Mouse (Mus musculus) kidney, embryonic 16.5 days (tissue): Measurements from ENCODE around the gene Id2. TPM values are rescaled to one million over a fixed set of nuclear protein-coding genes. Genes with fewer than 3 reads are reported as not detected.

Experiments
- ATAC-seq: fragments of 200-750 bp; cut with Nextera tagmentation; 2 replicates; pipeline ENCODE4 v1.8.0; 2017; ENCODE audit warnings: moderate TSS enrichment; ENCODE audit not compliant: low FRiP score, low TSS enrichment
- H3K27ac ChIP-seq: fragments of 300-500 bp; sonication (generic); 2 replicates; pipeline ENCODE4 v1.5.1; 2014; ENCODE audit warnings: low read length
- H3K27me3 ChIP-seq: fragments of 300-500 bp; sonication (generic); 2 replicates; pipeline ENCODE4 v1.6.1; 2014; ENCODE audit warnings: low read length, control low read depth, mixed read lengths; ENCODE audit not compliant: insufficient read depth
- H3K36me3 ChIP-seq: fragments of 300-500 bp; sonication (generic); 2 replicates; pipeline ENCODE4 v1.6.1; 2014; ENCODE audit warnings: low read length, control low read depth, mixed read lengths; ENCODE audit not compliant: insufficient read depth
- H3K4me1 ChIP-seq: fragments of 300-500 bp; sonication (generic); 2 replicates; pipeline ENCODE4 v1.6.1; 2014; ENCODE audit warnings: low read length, control low read depth, mixed read lengths; ENCODE audit not compliant: insufficient read depth
- H3K4me2 ChIP-seq: fragments of 300-500 bp; sonication (generic); replicated peaks from 2 replicates; pipeline ENCODE4 v1.6.1; 2014; ENCODE audit warnings: low read depth, low read length
- H3K4me3 ChIP-seq: fragments of 300-500 bp; sonication (generic); 2 replicates; pipeline ENCODE4 v1.5.1; 2014; ENCODE audit warnings: mild to moderate bottlenecking, low read length
- H3K9ac ChIP-seq: fragments of 300-500 bp; sonication (generic); replicated peaks from 2 replicates; pipeline ENCODE4 v1.6.1; 2014; ENCODE audit warnings: low read length
- H3K9me3 ChIP-seq: fragments of 300-500 bp; sonication (generic); 2 replicates; pipeline ENCODE4 v1.6.1; 2016; ENCODE audit warnings: low read length, control low read depth
- WGBS: fragments of 180-500 bp; shearing (Covaris S2); extraction: QIAGEN DNeasy Blood & Tissue Kit; methylation state at CpG from one replicate; pipeline ENCODE4 v1.1.7; 2014; 5-methylcytosine and 5-hydroxymethylcytosine counted together
- polyA plus RNA-seq: library from polyadenylated mRNA; unstranded; fragments of >200 nt; fragmentation: Nextera tagmentation; extraction: Ambion mirVana; gene quantifications from 2 replicates; pipeline ENCODE4 v1.2.1, GENCODE M21; 2015

Gene Id2
- polyA plus RNA-seq: 474 and 534 TPM in 2 replicates

GRCm38 (mm10) chr12:25097052-25097209 is at the start of gene Id2:
TSS of gene Id2 (minus strand) at chr12:25097140.
- Histone ChIP-seq H3K4me2 (peak within 1 kb of the TSS; percentile 94), H3K4me3 (peak within 1 kb of the TSS; percentile 89), H3K27me3 (no peaks in the 10 kb centered on the region), H3K27ac (peak within 1 kb of the TSS; percentile 100), H3K4me1 (peaks cover 44% of the 10 kb centered on the region), H3K36me3 (no peaks in the 10 kb centered on the region), H3K9ac (peak within 1 kb of the TSS; percentile 85), H3K9me3 (no peaks in the 10 kb centered on the region)
- ATAC-seq: no peak
- 0% methylated on average over 1 of the region's 1 CpGs for WGBS

DNA sequence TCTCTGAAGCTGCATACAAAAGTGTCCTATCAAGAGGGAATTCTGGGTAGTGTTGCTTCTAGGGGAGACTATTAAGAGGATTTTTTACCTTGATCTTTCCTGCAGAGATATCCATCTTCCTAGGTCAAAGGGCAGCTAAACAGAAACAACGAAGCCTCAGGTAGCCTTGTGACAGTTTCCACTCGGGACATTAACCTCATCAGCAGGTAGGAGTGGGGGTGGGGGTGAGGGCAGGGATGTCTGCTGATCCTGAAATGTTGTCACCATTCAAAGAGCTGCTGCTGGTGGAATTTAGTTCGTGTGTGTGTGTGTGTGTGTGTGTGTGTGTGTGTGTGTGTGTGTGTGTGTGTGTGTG is 48.4 kb upstream of the Id2 start:
- no peaks in the 10 kb centered on the region for H3K36me3 ChIP-seq
- H3K9me3 ChIP-seq: no peaks in the 10 kb centered on the region
- peaks cover 11% of the 10 kb centered on the region; the same call in 1 of the 2 replicates for H3K4me1 ChIP-seq
- no peak overlapping the region for H3K27ac ChIP-seq
- 31% methylated on average over 3 of the region's 3 CpGs for WGBS
- no peak overlapping the region for H3K9ac ChIP-seq
- H3K4me3 ChIP-seq: no peak overlapping the region
- no peak for ATAC-seq
- H3K27me3 ChIP-seq: no peaks in the 10 kb centered on the region
- H3K4me2 ChIP-seq: no peak overlapping the region

- H3K27ac ChIP-seq: no peak overlapping the region
Measured at GRCm38 (mm10) chr12:25144591-25145343, 47.8 kb upstream of the Id2 start.

DNA sequence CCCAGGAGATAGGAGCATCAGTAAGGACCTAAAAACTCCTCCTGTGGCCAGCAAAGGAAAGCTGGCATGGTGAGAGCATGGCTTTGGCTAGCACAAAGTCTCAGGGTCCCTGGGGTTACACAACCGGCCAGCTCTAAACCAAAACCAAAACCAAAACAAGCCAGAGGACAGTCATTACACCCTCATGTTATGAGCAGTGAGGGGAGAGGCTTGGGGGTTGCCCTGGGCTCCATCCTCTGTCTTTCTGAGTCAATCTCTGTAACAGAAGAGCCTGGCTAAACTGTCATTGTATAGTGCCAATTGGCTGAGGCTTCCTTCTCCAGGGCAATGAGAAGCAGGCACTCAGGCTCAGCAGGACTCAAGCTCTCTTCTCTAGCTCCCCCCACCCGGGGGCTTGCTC is 46.6 kb upstream of the Id2 start:
- Histone ChIP-seq H3K9me3 (no peaks in the 10 kb centered on the region), H3K36me3 (no peaks in the 10 kb centered on the region), H3K27ac (no peak overlapping the region), H3K9ac (no peak overlapping the region), H3K4me2 (no peak overlapping the region), H3K4me3 (no peak overlapping the region), H3K4me1 (peaks cover 14% of the 10 kb centered on the region), H3K27me3 (no peaks in the 10 kb centered on the region)
- ATAC-seq: no peak
- WGBS: 59% methylated on average over 2 of the region's 2 CpGs

More at GRCm38 (mm10) chr12:25144591-25145343, 47.8 kb upstream of the Id2 start:
- H3K9ac ChIP-seq: no peak overlapping the region
- 41% methylated on average over 5 of the region's 5 CpGs for WGBS
- no peak overlapping the region for H3K4me3 ChIP-seq
- no peak; the same call in 1 of the 2 replicates for ATAC-seq
- H3K9me3 ChIP-seq: no peaks in the 10 kb centered on the region
- no peaks in the 10 kb centered on the region for H3K27me3 ChIP-seq
- no peak overlapping the region for H3K4me2 ChIP-seq
- peaks cover 14% of the 10 kb centered on the region for H3K4me1 ChIP-seq
- H3K36me3 ChIP-seq: no peaks in the 10 kb centered on the region

DNA sequence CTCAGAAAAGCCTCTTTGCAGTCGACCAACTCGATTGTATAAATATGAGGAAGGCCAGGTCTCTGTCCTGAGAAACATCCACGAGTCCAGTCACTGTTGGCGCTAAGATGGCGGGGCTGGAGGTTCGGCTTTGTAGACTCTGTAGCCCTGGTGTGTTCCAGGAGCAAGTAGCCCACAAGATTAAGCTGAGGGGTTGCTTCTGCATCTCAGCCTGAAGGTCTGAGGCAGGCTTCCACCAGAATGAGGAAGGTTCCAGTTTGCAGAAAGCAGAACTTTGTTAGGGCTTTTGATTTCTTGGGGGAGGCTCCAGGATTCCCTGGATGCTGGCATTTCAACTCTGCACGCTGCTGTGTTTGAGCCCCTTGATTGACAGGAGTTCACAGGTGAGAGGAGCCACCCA is 45.3 kb upstream of the Id2 start:
- H3K4me1 ChIP-seq: peaks cover 14% of the 10 kb centered on the region
- ATAC-seq: no peak
- WGBS: 81% methylated on average over 7 of the region's 7 CpGs

DNA sequence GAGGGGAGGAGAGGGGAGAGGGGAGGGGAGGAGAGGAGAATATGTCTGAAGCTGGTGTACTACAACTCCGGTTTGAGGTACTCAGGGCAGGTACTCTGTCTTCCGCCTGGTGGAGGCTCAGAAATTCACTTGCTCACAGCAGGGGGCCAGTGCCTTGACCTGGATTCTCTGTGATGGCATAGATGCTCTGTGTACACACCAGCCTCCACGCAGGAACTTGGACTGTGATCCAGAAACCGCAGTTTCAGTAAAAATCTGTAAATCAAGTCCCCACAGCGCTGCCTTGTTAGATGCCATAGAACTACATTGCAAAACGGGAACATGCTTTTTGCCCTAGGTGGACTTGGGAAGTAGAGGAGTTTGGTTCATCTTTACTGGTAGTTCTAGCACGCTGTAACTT is 44.4 kb upstream of the Id2 start:
- WGBS: 69% methylated on average over 7 of the region's 7 CpGs

More for the DNA sequence above, 45.3 kb upstream of the Id2 start:
- Histone ChIP-seq H3K9ac (no peak overlapping the region), H3K36me3 (no peaks in the 10 kb centered on the region), H3K4me2 (no peak overlapping the region), H3K9me3 (no peaks in the 10 kb centered on the region), H3K27ac (no peak overlapping the region), H3K4me3 (no peak overlapping the region), H3K27me3 (no peaks in the 10 kb centered on the region)

DNA sequence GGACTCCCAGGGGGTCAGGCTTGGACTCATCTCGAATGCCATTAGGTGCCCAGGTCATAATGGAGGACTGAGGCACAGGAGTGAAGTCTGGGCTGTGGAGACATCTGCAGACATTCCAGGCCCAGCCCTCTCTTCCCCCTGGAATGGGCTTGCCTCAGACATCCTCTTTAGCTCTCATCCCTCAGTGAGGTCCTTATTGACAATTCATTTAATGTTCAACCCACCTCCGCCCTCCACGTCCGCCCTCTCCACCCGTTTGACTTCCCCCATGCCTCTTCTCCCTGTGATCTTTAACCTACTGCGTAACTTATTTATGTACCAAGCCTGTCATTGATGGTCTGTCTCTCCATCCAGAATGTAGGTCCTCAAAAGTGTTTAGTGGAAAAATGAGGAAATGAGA is 43.2 kb upstream of the Id2 start:
- H3K4me1 ChIP-seq: peaks cover 11% of the 10 kb centered on the region
- 0 out of 2 replicates have a peak overlapping the region, but pooled peaks have one; percentile 15 for H3K27ac ChIP-seq

More for the DNA sequence above, 44.4 kb upstream of the Id2 start:
- Histone ChIP-seq H3K4me1 (peaks cover 14% of the 10 kb centered on the region), H3K4me2 (no peak overlapping the region), H3K27me3 (no peaks in the 10 kb centered on the region), H3K9me3 (no peaks in the 10 kb centered on the region), H3K4me3 (no peak overlapping the region), H3K36me3 (no peaks in the 10 kb centered on the region), H3K9ac (no peak overlapping the region), H3K27ac (no peak overlapping the region)
- no peak for ATAC-seq

GRCm38 (mm10) chr12:25138616-25139015 is 41.7 kb upstream of the Id2 start:
- 88% methylated on average over 4 of the region's 4 CpGs for WGBS
- H3K4me3 ChIP-seq: no peak overlapping the region
- no peak overlapping the region for H3K9ac ChIP-seq
- no peaks in the 10 kb centered on the region for H3K36me3 ChIP-seq
- peaks cover 6% of the 10 kb centered on the region; the same call in 1 of the 2 replicates for H3K4me1 ChIP-seq
- no peak overlapping the region for H3K27ac ChIP-seq
- H3K9me3 ChIP-seq: no peaks in the 10 kb centered on the region
- no peaks in the 10 kb centered on the region for H3K27me3 ChIP-seq
- H3K4me2 ChIP-seq: no peak overlapping the region
- ATAC-seq: no peak

More for the DNA sequence above, 43.2 kb upstream of the Id2 start:
- WGBS: 66% methylated on average over 6 of the region's 6 CpGs
- no peaks in the 10 kb centered on the region for H3K9me3 ChIP-seq
- no peak overlapping the region for H3K9ac ChIP-seq
- H3K4me2 ChIP-seq: no peak overlapping the region
- H3K27me3 ChIP-seq: no peaks in the 10 kb centered on the region
- no peaks in the 10 kb centered on the region for H3K36me3 ChIP-seq
- ATAC-seq: peak; percentile 74
- no peak overlapping the region for H3K4me3 ChIP-seq

DNA sequence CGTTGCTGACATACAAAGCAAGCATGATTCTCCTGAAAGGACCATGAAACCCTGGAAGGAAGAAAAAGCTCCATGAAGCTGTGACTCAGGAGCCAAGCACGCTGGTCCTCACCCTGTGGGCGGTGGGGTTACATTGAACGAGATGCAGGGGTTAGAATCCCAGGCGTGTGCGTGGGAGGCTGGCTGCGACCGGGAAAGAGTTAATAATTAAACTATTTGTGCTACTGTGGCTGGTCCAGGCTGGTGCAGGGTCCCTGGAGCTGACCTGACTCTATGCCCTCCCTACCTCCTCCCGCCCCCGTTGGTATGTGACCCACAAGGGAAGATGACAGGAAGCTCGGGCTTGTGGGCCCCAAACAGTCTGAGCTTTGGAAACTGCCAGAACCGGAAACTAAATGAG is 35.1 kb upstream of the Id2 start:
- peak overlapping the region; percentile 80 for H3K27ac ChIP-seq
- peak; percentile 90 for ATAC-seq
- no peak overlapping the region for H3K4me3 ChIP-seq
- no peaks in the 10 kb centered on the region for H3K36me3 ChIP-seq
- no peak overlapping the region for H3K9ac ChIP-seq
- no peaks in the 10 kb centered on the region for H3K9me3 ChIP-seq
- H3K4me2 ChIP-seq: no peak overlapping the region
- H3K27me3 ChIP-seq: no peaks in the 10 kb centered on the region
- H3K4me1 ChIP-seq: peaks cover 45% of the 10 kb centered on the region
- WGBS: 18% methylated on average over 12 of the region's 12 CpGs

DNA sequence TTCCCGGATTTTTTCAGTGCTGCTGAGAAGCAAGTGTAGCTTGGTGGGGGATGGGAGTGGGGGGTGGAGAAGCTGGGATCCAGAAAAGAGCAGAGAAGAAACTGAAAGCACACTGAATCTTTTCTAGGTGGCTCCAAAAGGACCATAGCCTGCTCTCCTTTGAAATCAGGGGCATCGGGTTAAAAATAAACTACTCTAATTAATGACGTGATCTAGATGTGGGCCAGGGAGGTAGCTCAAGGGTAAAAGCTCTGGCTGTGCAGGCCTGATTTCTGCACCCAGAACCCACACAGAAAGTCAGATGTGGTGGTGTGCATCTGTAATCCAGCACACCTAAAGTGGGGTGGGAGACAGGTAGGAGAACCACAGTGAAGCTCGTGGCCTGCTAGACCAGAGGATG is 30.7 kb upstream of the Id2 start:
- Histone ChIP-seq H3K9ac (no peak overlapping the region), H3K4me1 (peaks cover 60% of the 10 kb centered on the region), H3K4me3 (no peak overlapping the region), H3K27me3 (no peaks in the 10 kb centered on the region), H3K36me3 (no peaks in the 10 kb centered on the region), H3K9me3 (no peaks in the 10 kb centered on the region), H3K4me2 (no peak overlapping the region), H3K27ac (0 out of 2 replicates have a peak overlapping the region, but pooled peaks have one; percentile 47)
- no peak for ATAC-seq
- 45% methylated on average over 4 of the region's 4 CpGs for WGBS
